Mouse (Mus musculus) neural tube, embryonic 13.5 days (tissue): ENCODE measurements around the gene Slc12a4. TPM values are rescaled to one million over a fixed set of nuclear protein-coding genes. Genes with fewer than 3 reads are reported as not detected.
A peak's percentile ranks its signal among the peaks of the same experiment; 100 is the strongest.

ENCODE experiments used
- ATAC-seq: fragments of 200-750 bp; cut with Nextera tagmentation; 2 replicates; pipeline ENCODE4 v1.8.0; 2017; ENCODE audit warnings: low read depth, mild to moderate bottlenecking, moderate TSS enrichment, moderate library complexity
- H3K27ac ChIP-seq: fragments of 300-500 bp; sonication (generic); replicated peaks from 2 replicates; pipeline ENCODE4 v1.5.1; 2015; ENCODE audit warnings: moderate library complexity, mild to moderate bottlenecking, inconsistent platforms
- H3K27me3 ChIP-seq: fragments of 300-500 bp; sonication (generic); 2 replicates; pipeline ENCODE4 v1.6.1; 2015; ENCODE audit warnings: mild to moderate bottlenecking, inconsistent platforms
- H3K36me3 ChIP-seq: fragments of 300-500 bp; sonication (generic); 2 replicates; pipeline ENCODE4 v1.6.1; 2015; ENCODE audit warnings: mild to moderate bottlenecking, inconsistent platforms
- H3K4me1 ChIP-seq: fragments of 300-500 bp; sonication (generic); replicated peaks from 2 replicates; pipeline ENCODE4 v1.6.1; 2015; ENCODE audit warnings: inconsistent platforms
- H3K4me2 ChIP-seq: fragments of 300-500 bp; sonication (generic); 2 replicates; pipeline ENCODE4 v1.6.1; 2015; ENCODE audit warnings: inconsistent platforms, mild to moderate bottlenecking, moderate library complexity
- H3K4me3 ChIP-seq: fragments of 300-500 bp; sonication (generic); 2 replicates; pipeline ENCODE4 v1.5.1; 2015; ENCODE audit warnings: mild to moderate bottlenecking, inconsistent platforms
- H3K9ac ChIP-seq: fragments of 300-500 bp; sonication (generic); 2 replicates; pipeline ENCODE4 v1.6.1; 2015; ENCODE audit warnings: moderate library complexity, mild to moderate bottlenecking, inconsistent platforms
- H3K9me3 ChIP-seq: fragments of 300-500 bp; sonication (generic); 2 replicates; pipeline ENCODE4 v1.6.1; 2016; ENCODE audit warnings: inconsistent platforms
- WGBS: fragments of 180-500 bp; shearing (Covaris S2); methylation state at CpG from one replicate; pipeline ENCODE4 v1.1.7; 2015; 5-methylcytosine and 5-hydroxymethylcytosine counted together
- polyA plus RNA-seq: library from polyadenylated mRNA; unstranded; fragments of >200 nt; fragmentation: Nextera tagmentation; extraction: Ambion mirVana; gene quantifications from 2 replicates; pipeline ENCODE4 v1.2.1, GENCODE M21; 2015

The Slc12a4 gene
- polyA plus RNA-seq, 1 experiment from 2014 or later: 8.7 TPM

DNA sequence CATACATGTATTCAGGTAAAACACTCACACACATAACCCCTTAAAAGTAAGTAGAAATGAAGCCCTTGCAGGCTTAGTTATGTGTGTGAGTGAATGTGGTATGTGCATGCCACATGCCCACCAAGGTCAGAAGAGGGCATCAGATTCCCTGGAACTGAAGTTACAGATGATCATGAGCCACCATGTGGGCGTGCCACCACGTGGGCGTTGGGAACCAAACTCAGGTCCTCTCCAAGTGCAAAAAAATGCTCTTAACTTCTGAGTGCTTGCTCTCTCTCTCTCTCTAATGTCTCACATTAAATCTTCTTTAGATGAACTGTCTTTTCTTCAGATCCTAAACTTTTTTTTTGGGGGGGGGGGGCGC is 27.6 kb downstream of the Slc12a4 start, which contains the start of gene Psmb10:
TSS of gene Psmb10 (minus strand) at position 139 of the 364 bp plus-strand sequence.
- WGBS: 35% methylated on average over 4 of the region's 4 CpGs
- peak within 1 kb of the TSS; percentile 83 for H3K9ac ChIP-seq
- H3K4me3 ChIP-seq: peak within 1 kb of the TSS; percentile 71
- H3K4me2 ChIP-seq: peak within 1 kb of the TSS; percentile 97
- peak within 1 kb of the TSS; percentile 94 for H3K27ac ChIP-seq
- H3K27me3 ChIP-seq: no peaks in the 10 kb centered on the region
- H3K4me1 ChIP-seq: peaks cover 25% of the 10 kb centered on the region
- peaks cover 5% of the 10 kb centered on the region; the same call in 1 of the 2 replicates for H3K36me3 ChIP-seq
- ATAC-seq: no peak
- no peaks in the 10 kb centered on the region for H3K9me3 ChIP-seq

DNA sequence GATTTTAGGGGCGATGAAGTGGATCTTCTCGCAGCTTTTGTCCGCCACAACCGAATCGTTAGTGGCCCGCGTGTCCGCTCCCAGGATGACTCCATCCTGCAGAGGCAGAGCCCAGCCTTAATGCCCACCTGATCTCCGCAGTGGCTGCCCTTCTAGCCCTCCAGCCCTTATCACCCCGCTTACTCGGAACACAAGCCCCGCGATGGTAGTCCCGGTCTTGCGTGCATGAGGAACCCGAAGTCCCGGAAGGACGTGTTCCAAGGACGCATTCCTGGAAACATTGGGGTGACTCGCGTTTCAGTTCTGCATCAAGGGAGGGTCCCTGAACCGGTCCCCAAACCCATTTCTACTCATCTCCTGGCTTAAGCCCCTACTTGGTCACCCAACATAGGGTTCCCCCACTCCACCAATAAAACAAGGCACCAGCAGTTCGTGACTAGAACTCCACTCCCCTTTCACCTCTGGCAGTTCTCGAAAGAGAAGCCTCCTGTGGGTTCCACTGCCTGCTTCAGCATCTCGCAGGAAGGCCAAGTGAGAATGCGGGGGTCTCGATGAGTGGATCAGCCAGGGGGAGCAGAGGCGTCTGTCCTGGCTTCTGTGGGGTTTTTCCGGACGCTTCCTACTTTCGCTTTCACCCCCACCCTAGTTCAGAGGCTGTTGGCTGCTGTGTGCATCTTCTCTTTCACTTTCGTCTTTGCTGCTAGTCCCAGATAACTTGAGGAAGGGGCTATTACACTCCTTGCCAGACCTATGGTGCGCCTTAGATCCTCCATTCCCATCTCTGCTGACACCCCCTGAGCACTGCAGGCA is 28.2 kb downstream of the Slc12a4 start:
- Histone ChIP-seq H3K36me3 (peaks cover 11% of the 10 kb centered on the region; the same call in 1 of the 2 replicates), H3K27me3 (no peaks in the 10 kb centered on the region), H3K4me3 (peak overlapping the region; percentile 71), H3K4me2 (peak overlapping the region; percentile 97), H3K9me3 (no peaks in the 10 kb centered on the region), H3K27ac (peak overlapping the region; percentile 94), H3K4me1 (peaks cover 25% of the 10 kb centered on the region), H3K9ac (peak overlapping the region; percentile 83)
- ATAC-seq: peak; percentile 49
- WGBS: 2% methylated on average over 33 of the region's 33 CpGs

DNA sequence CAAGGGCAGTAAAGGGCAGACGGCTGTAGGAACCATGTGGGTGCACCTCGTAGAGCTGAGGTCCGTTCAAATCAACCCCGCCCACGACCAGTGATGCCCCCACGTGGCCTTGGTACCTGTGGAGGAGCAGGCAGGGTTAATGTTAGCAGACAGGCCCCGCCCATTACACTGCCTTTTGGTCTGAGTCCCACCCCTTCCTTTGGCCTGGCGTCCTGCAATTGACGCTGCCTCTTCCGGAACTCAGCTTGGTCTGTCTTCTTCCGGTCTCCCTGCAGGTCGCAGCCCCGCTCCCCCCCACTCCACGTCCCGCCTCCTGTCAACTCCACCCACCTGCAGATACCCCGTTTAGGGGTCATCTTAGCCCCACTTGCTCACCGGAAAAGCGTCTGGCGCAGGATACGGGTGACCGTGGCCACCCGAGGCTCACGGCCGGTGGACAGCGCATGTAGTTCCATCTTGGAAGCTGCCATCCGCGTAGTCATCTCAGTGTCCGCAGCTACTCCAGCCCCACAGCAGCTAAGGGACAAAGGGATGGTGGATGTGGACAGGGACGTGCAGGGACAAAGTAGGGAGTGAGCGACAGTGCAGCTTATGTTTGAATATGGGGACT is 28.9 kb downstream of the Slc12a4 start:
- Histone ChIP-seq H3K4me1 (peaks cover 25% of the 10 kb centered on the region), H3K27me3 (no peaks in the 10 kb centered on the region), H3K9ac (peak overlapping the region; percentile 83), H3K4me3 (peak overlapping the region; percentile 71), H3K36me3 (peaks cover 18% of the 10 kb centered on the region; the same call in 1 of the 2 replicates), H3K9me3 (no peaks in the 10 kb centered on the region), H3K27ac (peak overlapping the region; percentile 94), H3K4me2 (peak overlapping the region; percentile 97)
- under 1% methylated on average over 29 of the region's 30 CpGs for WGBS
- ATAC-seq: peak; percentile 91

DNA sequence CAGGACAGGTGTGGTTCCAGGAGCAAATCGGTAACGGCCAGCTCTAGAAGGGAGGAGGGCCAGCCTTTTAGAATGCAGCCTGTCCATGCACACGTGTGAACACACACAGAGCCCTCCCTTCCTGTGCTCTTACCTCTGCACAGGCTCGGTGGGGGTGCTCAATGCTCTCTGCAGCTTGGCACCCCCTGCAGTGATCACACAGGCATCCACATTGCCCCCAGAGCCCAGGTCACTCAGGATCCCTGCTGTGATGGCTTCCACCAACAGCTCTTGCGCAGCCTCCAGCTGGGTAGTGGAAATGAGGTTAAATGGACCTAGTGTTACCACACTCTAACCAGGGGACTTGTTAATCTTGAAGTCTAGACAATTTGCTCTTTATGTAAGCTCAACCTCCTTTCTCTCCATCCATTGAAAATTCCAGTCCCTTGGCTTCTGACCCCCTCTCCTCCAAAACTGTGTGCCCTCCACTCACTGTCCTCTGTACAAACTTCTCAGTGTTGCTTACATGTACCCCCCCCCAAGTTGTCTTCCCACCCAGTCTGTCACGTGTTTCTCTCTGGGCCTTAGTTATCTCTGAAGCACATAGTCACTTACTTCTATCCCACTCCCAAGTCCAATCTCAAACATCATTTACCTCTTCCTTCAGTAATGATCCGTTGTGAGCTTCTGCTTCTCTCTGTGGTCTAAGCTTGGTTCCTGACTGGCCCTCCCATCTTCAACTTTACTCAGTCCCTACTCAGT is 29.9 kb downstream of the Slc12a4 start:
- Histone ChIP-seq H3K9me3 (no peaks in the 10 kb centered on the region), H3K36me3 (peaks cover 23% of the 10 kb centered on the region; the same call in 1 of the 2 replicates), H3K4me2 (peak overlapping the region; percentile 97), H3K27me3 (no peaks in the 10 kb centered on the region), H3K27ac (peak overlapping the region; percentile 94), H3K4me1 (peaks cover 25% of the 10 kb centered on the region), H3K9ac (peak overlapping the region; percentile 83), H3K4me3 (peak overlapping the region; percentile 71)
- WGBS: 29% methylated on average over 7 of the region's 7 CpGs
- ATAC-seq: no peak; the same call in 1 of the 2 replicates

DNA sequence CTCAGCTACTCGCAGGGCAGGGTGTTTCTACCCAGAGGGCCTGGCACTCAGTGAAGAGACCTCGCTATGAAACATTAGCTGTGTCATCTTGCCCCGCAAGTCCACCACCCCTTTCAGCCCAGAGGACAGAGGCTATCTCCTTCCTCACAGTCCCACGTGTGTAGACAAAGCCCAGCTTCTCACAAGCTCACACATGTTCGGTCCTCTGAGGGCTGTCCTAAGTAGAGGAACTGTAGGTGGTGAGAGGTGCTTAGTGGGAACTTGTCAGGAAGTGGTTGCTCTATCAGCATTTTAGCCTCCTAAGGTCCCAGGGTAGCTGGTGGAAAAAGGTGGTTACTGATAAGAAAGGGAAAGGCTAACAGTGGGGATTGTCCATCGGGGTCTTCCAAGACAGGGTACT is 30.8 kb downstream of the Slc12a4 start:
- WGBS: 90% methylated on average over 6 of the region's 6 CpGs
- no peak overlapping the region for H3K4me2 ChIP-seq
- peaks cover 25% of the 10 kb centered on the region for H3K36me3 ChIP-seq
- H3K9ac ChIP-seq: no peak overlapping the region
- no peak overlapping the region for H3K27ac ChIP-seq
- H3K4me1 ChIP-seq: peaks cover 30% of the 10 kb centered on the region
- H3K4me3 ChIP-seq: no peak overlapping the region
- no peak for ATAC-seq
- no peaks in the 10 kb centered on the region for H3K9me3 ChIP-seq
- no peaks in the 10 kb centered on the region for H3K27me3 ChIP-seq

DNA sequence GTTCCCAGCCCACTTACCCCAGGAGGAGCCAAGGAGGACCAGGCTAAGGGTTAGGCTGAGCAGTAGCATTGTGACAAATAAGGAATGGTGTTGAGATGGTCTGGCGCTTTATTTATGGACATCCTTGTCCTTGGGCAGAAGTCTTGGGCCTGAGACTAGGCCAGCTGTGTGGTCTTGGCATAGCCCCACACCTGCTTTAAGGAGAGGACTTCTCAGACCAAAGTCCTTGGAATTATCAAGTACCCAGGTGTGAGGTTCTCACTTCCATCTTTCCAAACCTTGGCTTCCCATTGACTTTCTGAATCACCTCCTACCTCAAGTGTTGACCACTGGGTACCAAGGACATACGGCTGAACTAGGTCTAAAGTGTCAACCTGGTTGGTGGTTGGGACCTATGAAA is 32.1 kb downstream of the Slc12a4 start, which contains the start of gene Ctrl:
TSS of gene Ctrl (minus strand) at position 101 of the 400 bp plus-strand sequence.
- H3K9me3 ChIP-seq: no peaks in the 10 kb centered on the region
- no peak within 1 kb of the TSS for H3K4me2 ChIP-seq
- H3K27me3 ChIP-seq: no peaks in the 10 kb centered on the region
- 95% methylated on average over 2 of the region's 2 CpGs for WGBS
- H3K4me1 ChIP-seq: peaks cover 30% of the 10 kb centered on the region
- H3K9ac ChIP-seq: no peak within 1 kb of the TSS
- H3K4me3 ChIP-seq: no peak within 1 kb of the TSS
- no peak within 1 kb of the TSS for H3K27ac ChIP-seq
- ATAC-seq: no peak
- H3K36me3 ChIP-seq: peaks cover 32% of the 10 kb centered on the region

DNA sequence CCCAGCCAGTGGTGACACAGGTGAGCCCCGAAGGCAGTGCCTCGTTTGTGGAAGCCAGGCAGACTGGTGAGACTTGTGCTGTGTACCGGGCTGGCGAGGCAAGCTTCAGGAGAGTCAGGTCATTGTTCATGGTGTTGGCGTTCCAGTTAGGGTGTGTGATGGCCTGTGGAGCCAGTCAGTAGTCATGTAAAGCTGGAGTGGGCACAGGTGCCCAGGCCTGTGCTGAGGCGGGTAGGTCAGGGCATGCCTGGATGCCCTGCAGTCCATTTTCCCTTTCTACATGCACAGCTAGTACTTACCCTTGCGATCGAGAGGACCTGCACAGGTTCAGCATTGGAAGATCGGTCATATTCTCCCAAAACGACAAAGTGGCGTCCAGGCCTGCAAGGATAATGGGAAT is 33.4 kb downstream of the Slc12a4 start:
- Histone ChIP-seq H3K4me3 (no peak overlapping the region), H3K4me2 (no peak overlapping the region), H3K27ac (no peak overlapping the region), H3K36me3 (peaks cover 32% of the 10 kb centered on the region), H3K9ac (no peak overlapping the region), H3K4me1 (peaks cover 20% of the 10 kb centered on the region), H3K27me3 (no peaks in the 10 kb centered on the region), H3K9me3 (no peaks in the 10 kb centered on the region)
- 92% methylated on average over 11 of the region's 11 CpGs for WGBS
- ATAC-seq: no peak

DNA sequence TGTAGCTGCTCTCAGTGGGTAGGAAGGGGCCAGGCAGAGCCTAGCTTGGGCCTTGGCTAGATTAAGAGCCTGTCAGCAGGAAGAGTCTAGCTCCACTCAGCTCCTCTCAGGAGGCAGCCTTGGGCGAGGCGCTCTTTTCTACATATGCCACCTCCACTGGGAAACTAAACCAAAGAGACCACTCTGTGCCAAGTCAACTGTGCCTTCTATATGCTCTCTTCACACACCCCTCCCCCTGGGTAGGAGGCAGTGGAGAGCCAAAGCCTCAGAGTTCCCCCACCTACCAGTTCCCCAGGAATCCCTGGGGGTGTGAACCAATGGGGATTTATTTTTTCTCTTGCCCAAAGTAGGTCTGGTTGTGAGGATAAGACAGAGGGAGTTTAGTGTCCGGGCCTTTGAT is 34.6 kb downstream of the Slc12a4 start:
- Histone ChIP-seq H3K4me1 (peaks cover 15% of the 10 kb centered on the region), H3K36me3 (peaks cover 34% of the 10 kb centered on the region), H3K4me3 (no peak overlapping the region), H3K9ac (no peak overlapping the region), H3K27me3 (no peaks in the 10 kb centered on the region), H3K9me3 (no peaks in the 10 kb centered on the region), H3K27ac (no peak overlapping the region), H3K4me2 (no peak overlapping the region)
- ATAC-seq: peak; percentile 13; the same call in 1 of the 2 replicates
- 93% methylated on average over 3 of the region's 3 CpGs for WGBS

DNA sequence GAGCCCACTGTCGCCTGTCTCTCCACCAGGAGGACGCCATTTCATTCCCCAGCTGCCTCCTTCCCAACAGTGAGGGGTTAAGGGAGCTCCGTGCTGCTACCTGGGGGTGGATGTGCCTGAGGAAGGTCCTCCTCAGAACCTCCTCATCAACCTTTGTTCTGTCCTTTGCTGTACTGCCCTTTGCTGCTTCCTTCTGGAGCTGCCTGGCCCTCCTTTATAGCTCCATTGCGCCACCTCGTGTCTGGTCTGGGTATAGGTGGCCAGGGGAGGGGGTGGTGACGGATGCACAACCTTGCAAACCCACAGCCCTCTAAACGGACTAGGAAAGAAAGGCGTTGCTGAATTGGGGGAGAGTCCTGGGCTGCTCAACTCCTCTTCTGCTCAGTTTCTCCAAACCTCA is 35.3 kb downstream of the Slc12a4 start:
- no peak overlapping the region for H3K4me2 ChIP-seq
- H3K9me3 ChIP-seq: no peaks in the 10 kb centered on the region
- peak overlapping the region; percentile 62 for H3K9ac ChIP-seq
- H3K4me1 ChIP-seq: peaks cover 9% of the 10 kb centered on the region
- WGBS: 18% methylated on average over 8 of the region's 8 CpGs
- peak; percentile 66 for ATAC-seq
- H3K36me3 ChIP-seq: peaks cover 39% of the 10 kb centered on the region
- H3K27ac ChIP-seq: peak overlapping the region; percentile 47; the same call in 1 of the 2 replicates
- H3K4me3 ChIP-seq: no peak overlapping the region
- H3K27me3 ChIP-seq: no peaks in the 10 kb centered on the region

DNA sequence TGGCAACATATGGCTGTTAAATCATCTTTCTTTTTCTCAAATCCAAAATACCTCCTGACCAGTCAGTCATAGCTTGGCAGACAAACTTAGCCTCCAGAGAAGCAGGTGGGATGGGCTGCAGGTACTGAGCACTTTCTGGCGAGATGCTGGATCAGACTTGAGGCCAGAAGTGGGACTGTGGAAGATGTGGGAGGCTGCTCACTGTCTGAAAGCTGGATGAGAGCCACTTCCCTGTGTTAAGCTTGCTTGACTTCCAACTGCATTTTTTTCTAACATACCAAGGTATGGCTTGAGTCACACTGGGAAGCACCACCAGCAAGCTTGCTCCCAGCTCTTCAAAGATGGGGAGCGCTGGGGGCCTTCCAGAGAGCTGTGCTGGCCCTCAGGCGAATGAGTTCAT is 40.8 kb downstream of the Slc12a4 start:
- 82% methylated on average over 3 of the region's 3 CpGs for WGBS
- H3K9ac ChIP-seq: no peak overlapping the region

DNA sequence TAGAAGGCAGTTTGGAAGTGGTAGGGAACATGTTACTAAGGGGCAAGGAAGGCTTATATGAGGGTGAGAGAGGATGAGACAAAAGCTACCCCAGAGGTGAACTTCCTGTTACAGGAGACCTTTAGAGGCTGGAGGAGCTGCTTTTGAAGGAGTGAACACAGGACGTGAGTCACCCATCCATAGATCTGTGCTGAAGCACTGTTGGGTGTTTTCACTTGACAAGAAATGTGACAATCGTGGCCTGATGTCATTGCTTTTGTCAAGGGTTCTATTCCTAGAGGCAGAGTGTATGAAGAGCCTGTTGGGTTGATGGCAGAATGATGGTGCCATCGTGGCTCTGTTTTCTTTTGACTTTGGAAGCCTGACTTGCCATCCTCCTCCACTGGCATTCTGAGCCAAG is 46.5 kb downstream of the Slc12a4 start:
- Histone ChIP-seq H3K9ac (no peak overlapping the region), H3K4me3 (no peak overlapping the region), H3K4me2 (no peak overlapping the region), H3K27me3 (no peaks in the 10 kb centered on the region), H3K36me3 (peaks cover 15% of the 10 kb centered on the region), H3K9me3 (no peaks in the 10 kb centered on the region), H3K27ac (no peak overlapping the region), H3K4me1 (no peaks in the 10 kb centered on the region)
- WGBS: 90% methylated on average over 3 of the region's 3 CpGs
- ATAC-seq: no peak

More for the DNA sequence above, 40.8 kb downstream of the Slc12a4 start:
- H3K9me3 ChIP-seq: no peaks in the 10 kb centered on the region
- ATAC-seq: no peak
- H3K27ac ChIP-seq: no peak overlapping the region
- H3K4me1 ChIP-seq: peaks cover under 1% of the 10 kb centered on the region; the same call in 1 of the 2 replicates
- no peak overlapping the region for H3K4me3 ChIP-seq
- no peaks in the 10 kb centered on the region for H3K27me3 ChIP-seq
- peaks cover 17% of the 10 kb centered on the region for H3K36me3 ChIP-seq
- no peak overlapping the region for H3K4me2 ChIP-seq
